In the genomic region with DNA sequence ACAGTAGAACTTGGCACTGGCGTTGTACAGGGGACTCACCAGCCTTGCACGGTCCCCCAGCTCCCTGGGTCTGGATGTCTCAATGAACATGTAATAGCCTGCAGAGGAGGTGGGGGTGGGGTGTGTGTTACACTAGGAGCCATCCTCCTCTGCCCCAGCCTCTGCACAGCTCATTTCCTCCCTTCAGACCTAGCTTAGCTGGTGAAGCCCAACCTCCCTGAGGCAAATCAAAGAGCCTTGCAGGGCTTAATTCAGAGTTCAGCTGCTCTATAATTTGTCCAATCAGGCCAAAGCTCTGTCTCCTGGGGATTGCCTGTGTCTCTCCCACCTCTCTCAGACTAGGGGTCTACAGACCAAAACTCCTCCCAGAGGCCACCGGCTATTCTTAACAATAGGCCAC, we compare ENCODE assay signal across 11 mouse cellular contexts.
DNase-seq lines count a peak whose midpoint lies in the region; ATAC-seq and TF ChIP-seq lines count a peak whose summit lies in the region.
"Had no signal": no experiment of that assay in that cellular context is flagged by ENCODE, and none has a peak within 500 bp of the region (broad histone marks: within the 10 kb centered on the region; RNA-seq: fewer than 3 reads in every experiment).

No protein-coding gene starts in this region.

- H3K4me2 ChIP-seq in kidney, embryonic 14.5 days (replicated peaks; ENCODE audit: low read depth, low read length), result no peak overlapping the region
- H3K4me2 ChIP-seq in CH12.LX (ENCODE audit: insufficient read depth, low read depth, poor library complexity, severe bottlenecking), result peak overlapping the region; percentile 0; the same call in 1 of the 2 replicates
- no peak overlapping the region for H3K4me2 ChIP-seq in embryonic facial prominence, embryonic 15.5 days (replicated peaks)
- H3K4me2 ChIP-seq: liver, embryonic 13.5 days had no signal

- no peak overlapping the region for H3K4me3 ChIP-seq in kidney, embryonic 14.5 days (ENCODE audit: low read length)
- no peak overlapping the region for H3K4me3 ChIP-seq in CH12.LX (replicated peaks in 1 of 3; ENCODE audit: low read depth in 2 of 3, low read length in 2 of 3, poor library complexity in 1 of 3)
- no peak overlapping the region for H3K4me3 ChIP-seq in embryonic facial prominence, embryonic 15.5 days (replicated peaks)
- H3K4me3 ChIP-seq: liver, embryonic 13.5 days had no signal

- TF ChIP-seq EP300 in CH12.LX (IDR thresholded peaks at IDR 0.05; ENCODE audit: low read length), result no peak

- no peak overlapping the region for H3K9ac ChIP-seq in kidney, embryonic 14.5 days (ENCODE audit: low read depth, low read length)
- H3K9ac ChIP-seq in CH12.LX (ENCODE audit: insufficient read depth, low read depth), result no peak overlapping the region
- no peak overlapping the region for H3K9ac ChIP-seq in embryonic facial prominence, embryonic 15.5 days
- H3K9ac ChIP-seq: liver, embryonic 13.5 days had no signal

- no peaks in the 10 kb centered on the region for H3K36me3 ChIP-seq in kidney, embryonic 14.5 days (ENCODE audit: control insufficient read depth, insufficient read depth, low read length)
- no peaks in the 10 kb centered on the region for H3K36me3 ChIP-seq in CH12.LX (replicated peaks in 1 of 2; ENCODE audit: control insufficient read depth in 1 of 2, insufficient read depth in 1 of 2, low read length in 1 of 2)
- H3K36me3 ChIP-seq in embryonic facial prominence, embryonic 15.5 days, result no peaks in the 10 kb centered on the region
- H3K36me3 ChIP-seq: liver, embryonic 13.5 days had no signal

- TF ChIP-seq RAD21 in CH12.LX (IDR thresholded peaks at IDR 0.05; ENCODE audit: low read depth, low read length), result no peak

- no peaks in the 10 kb centered on the region for H3K79me2 ChIP-seq in CH12.LX (replicated peaks; ENCODE audit: control insufficient read depth, extremely low read depth, insufficient read depth, poor library complexity, severe bottlenecking)

- in situ Hi-C loops in CH12.LX (cut with MboI; ENCODE audit: low pct_ligation_motif_present, low pct_unique_long_range_greater_than_20kb, low sequenced_read_pairs), result no loop called here

- H3K4me1 ChIP-seq in kidney, embryonic 14.5 days (ENCODE audit: control insufficient read depth, insufficient read depth, low read length), result peaks cover 21% of the 10 kb centered on the region
- H3K4me1 ChIP-seq in CH12.LX (ENCODE audit: control insufficient read depth in 1 of 2, insufficient read depth in 2 of 2), result peaks cover 16 to 33% of the 10 kb centered on the region in 2 experiments
- H3K4me1 ChIP-seq in embryonic facial prominence, embryonic 15.5 days, result peaks cover 20% of the 10 kb centered on the region

- no peak overlapping the region for H3K27ac ChIP-seq in kidney, embryonic 14.5 days (ENCODE audit: low read depth, low read length)
- no peak overlapping the region for H3K27ac ChIP-seq in CH12.LX (ENCODE audit: insufficient read depth, low read depth)
- H3K27ac ChIP-seq in embryonic facial prominence, embryonic 15.5 days (replicated peaks), result no peak overlapping the region
- H3K27ac ChIP-seq: liver, embryonic 13.5 days had no signal

- no peak for TF ChIP-seq POLR2A in CH12.LX (IDR thresholded peaks at IDR 0.05; ENCODE audit: low read depth, low read length)

- dilution Hi-C loops in CH12.LX (cut with MboI; ENCODE audit: extremely low pct_ligation_motif_present, extremely low pct_unique_long_range_greater_than_20kb, low sequenced_read_pairs), result no loop called here

- H3K9me3 ChIP-seq in kidney, embryonic 14.5 days (ENCODE audit: control insufficient read depth, low read length), result no peaks in the 10 kb centered on the region
- H3K9me3 ChIP-seq in CH12.LX (replicated peaks; ENCODE audit: low read length), result peaks cover 3% of the 10 kb centered on the region
- no peaks in the 10 kb centered on the region for H3K9me3 ChIP-seq in embryonic facial prominence, embryonic 15.5 days (replicated peaks)
- H3K9me3 ChIP-seq: liver, embryonic 13.5 days had no signal

- peaks cover 4% of the 10 kb centered on the region; the same call in 1 of the 2 replicates for H3K27me3 ChIP-seq in kidney, embryonic 14.5 days (ENCODE audit: control insufficient read depth, insufficient read depth, low read length)
- H3K27me3 ChIP-seq in CH12.LX (replicated peaks), result peaks cover 2% of the 10 kb centered on the region
- H3K27me3 ChIP-seq in embryonic facial prominence, embryonic 15.5 days, result no peaks in the 10 kb centered on the region

- DNase-seq in kidney, adult 9 months, result no peak
- peak; percentile 42 for DNase-seq in CH12.LX (ENCODE audit: extremely low read depth)
- DNase-seq in mesoderm, embryonic 11.5 days (ENCODE audit: low read depth, low spot score), result peak; percentile 35
- DNase-seq in left cerebral cortex, postnatal 10 days (ENCODE audit: extremely low spot score in 1 of 2, low spot score in 2 of 2), result no peak
- DNase-seq in frontal cortex, postnatal 25 days (ENCODE audit: low spot score in 2 of 2), result no peak
- no peak for DNase-seq in gastrocnemius, postnatal 25 days
- DNase-seq: gastrocnemius, postnatal 36 days; layer of hippocampus, adult 9-11 months; liver, embryonic 13.5 days had no signal

- intact Hi-C loops in left cerebral cortex, postnatal 10 days (cut with DNase I), result no loop called here

- TF ChIP-seq CTCF in CH12.LX (conservative IDR thresholded peaks at IDR 0.05 in 1 of 2, IDR thresholded peaks at IDR 0.05 in 1 of 2; ENCODE audit: low read depth in 2 of 2, low read length in 2 of 2), result no peak

- WGBS in kidney, embryonic 14.5 days, result 16% methylated on average over 3 of the region's 3 CpGs
- 15% methylated on average over 3 of the region's 3 CpGs for WGBS in embryonic facial prominence, embryonic 15.5 days

- peak; percentile 77 for ATAC-seq in kidney, embryonic 14.5 days (ENCODE audit: low FRiP score, low TSS enrichment)
- ATAC-seq in embryonic facial prominence, embryonic 15.5 days (ENCODE audit: insufficient number of reproducible peaks, low FRiP score, low TSS enrichment, low read depth), result 0 out of 2 replicates have a peak, but pooled peaks have one; percentile 45

TF ChIP-seq in CH12.LX, 34 proteins besides CTCF, POLR2A, EP300 and RAD21:
- TF ChIP-seq CHD1 (IDR thresholded peaks at IDR 0.05; ENCODE audit: low read depth, low read length) (no peak), TCF12 (IDR thresholded peaks at IDR 0.05; ENCODE audit: low read depth, low read length) (no peak), ZNF384 (IDR thresholded peaks at IDR 0.05; ENCODE audit: low read depth, low read length) (no peak), MYC (IDR thresholded peaks at IDR 0.05; ENCODE audit: low read depth, low read length) (no peak), NELFE (IDR thresholded peaks at IDR 0.05; ENCODE audit: low read depth, low read length) (no peak), JUND (conservative IDR thresholded peaks at IDR 0.05; ENCODE audit: low read depth, low read length) (no peak), PAX5 (IDR thresholded peaks at IDR 0.05; ENCODE audit: low read length) (no peak), ETS1 (conservative IDR thresholded peaks at IDR 0.05; ENCODE audit: low read depth, low read length) (no peak), MAZ (IDR thresholded peaks at IDR 0.05; ENCODE audit: low read depth, low read length) (no peak), HCFC1 (IDR thresholded peaks at IDR 0.05; ENCODE audit: low read depth, low read length) (no peak), ELF1 (IDR thresholded peaks at IDR 0.05; ENCODE audit: low read depth, low read length) (no peak), GABPA (IDR thresholded peaks at IDR 0.05; ENCODE audit: insufficient replicate concordance, low read depth, low read length) (no peak), MAX (IDR thresholded peaks at IDR 0.05; ENCODE audit: low read length) (no peak), ZKSCAN1 (IDR thresholded peaks at IDR 0.05; ENCODE audit: borderline replicate concordance, low read depth, low read length) (no peak), ZC3H11A (IDR thresholded peaks at IDR 0.05; ENCODE audit: low read depth, low read length) (no peak)
TF ChIP-seq in CH12.LX: peak in this region for 0.

Comparison
In these comparisons a context has a peak if more than half of its experiments do, and no peak if none do; other contexts are left out.
1. DNase-seq: peak in CH12.LX (single experiment) and mesoderm, embryonic 11.5 days (single experiment); none in kidney, adult 9 months (single experiment), left cerebral cortex, postnatal 10 days (0 of 2), frontal cortex, postnatal 25 days (0 of 2) and gastrocnemius, postnatal 25 days (single experiment).